Mouse (Mus musculus): ENCODE data around the gene Zfand2a. TPM values are rescaled to one million over a fixed set of nuclear protein-coding genes. Genes with fewer than 3 reads are reported as not detected.

Zfand2a gene
- polyA plus RNA-seq, 1 experiment from 2014 or later, result 13.2 TPM

- H3K4me3 ChIP-seq (replicated peaks), result no peak overlapping the region
- H3K9ac ChIP-seq, result no peak overlapping the region
- no peaks in the 10 kb centered on the region for H3K9me3 ChIP-seq (replicated peaks)
- H3K4me1 ChIP-seq, result peaks cover 83% of the 10 kb centered on the region
- WGBS, result 83% methylated on average over 9 of the region's 9 CpGs
- H3K27ac ChIP-seq, result no peak overlapping the region
- ATAC-seq (replicated peaks; ENCODE audit: low FRiP score), result no peak
- H3K27me3 ChIP-seq, result no peaks in the 10 kb centered on the region
- H3K4me2 ChIP-seq, result no peak overlapping the region
- H3K36me3 ChIP-seq, result no peaks in the 10 kb centered on the region
Measured at GRCm38 (mm10) chr5:139427001-139427400, 57.3 kb downstream of the Zfand2a start.

GRCm38 (mm10) chr5:139425198-139425597 is 59.2 kb downstream of the Zfand2a start:
- no peak overlapping the region for H3K9ac ChIP-seq
- H3K4me3 ChIP-seq (replicated peaks), result no peak overlapping the region
- no peaks in the 10 kb centered on the region for H3K36me3 ChIP-seq
- H3K4me1 ChIP-seq, result peaks cover 70% of the 10 kb centered on the region
- no peaks in the 10 kb centered on the region for H3K27me3 ChIP-seq
- WGBS, result 40% methylated on average over 9 of the region's 9 CpGs
- no peaks in the 10 kb centered on the region for H3K9me3 ChIP-seq (replicated peaks)
- peak overlapping the region; percentile 45 for H3K27ac ChIP-seq
- H3K4me2 ChIP-seq, result no peak overlapping the region
- no peak for ATAC-seq (replicated peaks; ENCODE audit: low FRiP score)

- H3K27ac ChIP-seq, result no peak within 1 kb of the TSS
- no peaks in the 10 kb centered on the region for H3K36me3 ChIP-seq
- peak; percentile 26; the same call in 1 of the 2 replicates for ATAC-seq (replicated peaks; ENCODE audit: low FRiP score)
- H3K4me3 ChIP-seq (replicated peaks), result peak within 1 kb of the TSS; percentile 36
- H3K27me3 ChIP-seq, result no peaks in the 10 kb centered on the region
- no peaks in the 10 kb centered on the region for H3K9me3 ChIP-seq (replicated peaks)
- peak within 1 kb of the TSS; percentile 53 for H3K4me2 ChIP-seq
- H3K4me1 ChIP-seq, result peaks cover 57% of the 10 kb centered on the region
- peak within 1 kb of the TSS; percentile 35; the same call in 1 of the 2 replicates for H3K9ac ChIP-seq
- 45% methylated on average over 21 of the region's 21 CpGs for WGBS
Measured at GRCm38 (mm10) chr5:139423026-139423865, 61.1 kb downstream of the Zfand2a start, which contains the start of gene Gper1. Gper1 (plus strand) TSS chr5:139423151.

Other genes with a start within 250 kb of the Zfand2a start
- gene Get4, start 232.2 kb downstream of the Zfand2a start, polyA plus RNA-seq (2015; fragmentation: Nextera tagmentation; extraction: Ambion mirVana), result 142 and 157 TPM in 2 replicates
- 2.1 and 2.2 TPM in 2 replicates for gene Adap1, start 158.9 kb downstream of the Zfand2a start, polyA plus RNA-seq (2015; fragmentation: Nextera tagmentation; extraction: Ambion mirVana)
- gene Cox19, start 133.1 kb downstream of the Zfand2a start, polyA plus RNA-seq (2015; fragmentation: Nextera tagmentation; extraction: Ambion mirVana), result 96.2 and 102 TPM in 2 replicates
- gene Cyp2w1, start 131.9 kb downstream of the Zfand2a start, polyA plus RNA-seq (2015; fragmentation: Nextera tagmentation; extraction: Ambion mirVana), result 0.16 and 0.60 TPM in 2 replicates
- gene Gpr146, start 106.9 kb downstream of the Zfand2a start, polyA plus RNA-seq (2015; fragmentation: Nextera tagmentation; extraction: Ambion mirVana), result 4.1 and 5.4 TPM in 2 replicates
- gene C130050O18Rik, start 79.3 kb downstream of the Zfand2a start, polyA plus RNA-seq (2015; fragmentation: Nextera tagmentation; extraction: Ambion mirVana), result 0.60 and 1.2 TPM in 2 replicates
- gene Gper1, start 61.4 kb downstream of the Zfand2a start, polyA plus RNA-seq (2015; fragmentation: Nextera tagmentation; extraction: Ambion mirVana), result 5.1 and 5.7 TPM in 2 replicates
- 39.9 and 43.3 TPM in 2 replicates for gene 3110082I17Rik, start 24.0 kb downstream of the Zfand2a start, polyA plus RNA-seq (2015; fragmentation: Nextera tagmentation; extraction: Ambion mirVana)
- 90.8 and 96.1 TPM in 2 replicates for gene Uncx, start 58.9 kb upstream of the Zfand2a start, polyA plus RNA-seq (2015; fragmentation: Nextera tagmentation; extraction: Ambion mirVana)